Mouse (Mus musculus) CH12.LX (cell line): ENCODE results near the gene Nectin3. TPM values are rescaled to one million over a fixed set of nuclear protein-coding genes. Genes with fewer than 3 reads are reported as not detected.

Source experiments
- DNase-seq: peaks from one replicate; pipeline ENCODE4 v3.0.0-alpha.2; 2013; ENCODE audit errors: extremely low read depth
- H3K27ac ChIP-seq: 2 replicates; pipeline ENCODE4 v1.5.1; 2012; ENCODE audit warnings: low read depth, mild to moderate bottlenecking, control low read depth, moderate library complexity; ENCODE audit not compliant: insufficient read depth
- H3K27me3 ChIP-seq: replicated peaks from 2 replicates; pipeline ENCODE3; 2012; ENCODE audit warnings: inconsistent platforms
- H3K36me3 ChIP-seq, 2 experiments: replicated peaks in 1 of 2; 2 replicates each; pipeline versions ENCODE3 to v1.6.1; 2012; ENCODE audit warnings: inconsistent platforms in 1 of 2, low read length in 1 of 2, mild to moderate bottlenecking in 1 of 2, mixed read lengths in 1 of 2, moderate library complexity in 1 of 2; ENCODE audit not compliant: control insufficient read depth in 1 of 2, insufficient read depth in 1 of 2
- H3K4me1 ChIP-seq, 2 experiments: 2 replicates each; pipeline ENCODE4 v1.6.1; 2012; ENCODE audit warnings: inconsistent platforms in 1 of 2, moderate library complexity in 1 of 2; ENCODE audit not compliant: insufficient read depth in 2 of 2, control insufficient read depth in 1 of 2
- H3K4me2 ChIP-seq: 2 replicates; pipeline ENCODE4 v1.6.1; 2012; ENCODE audit warnings: low read depth, mild to moderate bottlenecking, control low read depth; ENCODE audit not compliant: poor library complexity, insufficient read depth, severe bottlenecking
- H3K4me3 ChIP-seq, 3 experiments: fragments of 150-350 bp in 1 of 3; sonication (generic) in 1 of 3; replicated peaks in 1 of 3; 2 replicates each; pipeline versions ENCODE3 to v1.5.1; 2011 to 2012; ENCODE audit warnings: low read depth in 2 of 3, low read length in 2 of 3, mild to moderate bottlenecking in 2 of 3, moderate library complexity in 2 of 3, control low read depth in 1 of 3, improper control_type of control experiment in 1 of 3, inconsistent platforms in 1 of 3, mixed read lengths in 1 of 3; ENCODE audit not compliant: poor library complexity in 1 of 3
- H3K79me2 ChIP-seq: replicated peaks from 2 replicates; pipeline ENCODE4 v1.6.1; 2012; ENCODE audit warnings: mild to moderate bottlenecking, moderate library complexity; ENCODE audit not compliant: control insufficient read depth, poor library complexity, insufficient read depth, severe bottlenecking; ENCODE audit errors: extremely low read depth
- H3K9ac ChIP-seq: 2 replicates; pipeline ENCODE4 v1.6.1; 2012; ENCODE audit warnings: low read depth, mild to moderate bottlenecking, control low read depth, moderate library complexity; ENCODE audit not compliant: insufficient read depth
- H3K9me3 ChIP-seq: replicated peaks from 2 replicates; pipeline ENCODE3; 2012; ENCODE audit warnings: low read length, inconsistent platforms, mixed read lengths
- CHD2 ChIP-seq: IDR thresholded peaks from 2 replicates; pipeline ENCODE4 v1.6.1; 2011; ENCODE audit warnings: low read length, improper control_type of control experiment
- CTCF ChIP-seq, 2 experiments: IDR thresholded peaks in 1 of 2; conservative IDR thresholded peaks in 1 of 2; 2 replicates each; pipeline ENCODE4 v1.5.1; 2011 to 2012; ENCODE audit warnings: low read depth in 2 of 2, low read length in 2 of 2, improper control_type of control experiment in 1 of 2, inconsistent platforms in 1 of 2, mild to moderate bottlenecking in 1 of 2, moderate library complexity in 1 of 2
- E2F4 ChIP-seq: IDR thresholded peaks from 2 replicates; pipeline ENCODE4 v1.6.1; 2011; ENCODE audit warnings: low read depth, low read length, improper control_type of control experiment; ENCODE audit not compliant: insufficient replicate concordance
- ELF1 ChIP-seq: IDR thresholded peaks from 2 replicates; pipeline ENCODE4 v1.6.1; 2014; ENCODE audit warnings: low read depth, mild to moderate bottlenecking, inconsistent platforms, low read length, improper control_type of control experiment
- HCFC1 ChIP-seq: IDR thresholded peaks from 2 replicates; pipeline ENCODE4 v1.6.1; 2012; ENCODE audit warnings: low read depth, mild to moderate bottlenecking, inconsistent platforms, low read length, improper control_type of control experiment
- IRF4 ChIP-seq: IDR thresholded peaks from 2 replicates; pipeline ENCODE4 v1.6.1; 2014; ENCODE audit warnings: low read depth, mild to moderate bottlenecking, inconsistent platforms, low read length, improper control_type of control experiment
- MAZ ChIP-seq: IDR thresholded peaks from 2 replicates; pipeline ENCODE4 v1.6.1; 2012; ENCODE audit warnings: low read depth, mild to moderate bottlenecking, inconsistent platforms, low read length, improper control_type of control experiment, moderate library complexity
- MXI1 ChIP-seq: IDR thresholded peaks from 2 replicates; pipeline ENCODE4 v1.6.1; 2011; ENCODE audit warnings: mild to moderate bottlenecking, low read depth, low read length, improper control_type of control experiment
- NELFE ChIP-seq: IDR thresholded peaks from 2 replicates; pipeline ENCODE4 v1.6.1; 2011; ENCODE audit warnings: low read depth, low read length, improper control_type of control experiment
- POLR2AphosphoS2 ChIP-seq: IDR thresholded peaks from 2 replicates; pipeline ENCODE4 v1.6.1; 2011; ENCODE audit warnings: low read depth, low read length, improper control_type of control experiment
- SIN3A ChIP-seq: IDR thresholded peaks from 2 replicates; pipeline ENCODE4 v1.6.1; 2012; ENCODE audit warnings: low read length, improper control_type of control experiment, inconsistent platforms
- UBTF ChIP-seq: IDR thresholded peaks from 2 replicates; pipeline ENCODE4 v1.6.1; 2012; ENCODE audit warnings: low read depth, mild to moderate bottlenecking, inconsistent platforms, low read length, improper control_type of control experiment, moderate library complexity
- ZMIZ1 ChIP-seq: IDR thresholded peaks from 2 replicates; pipeline ENCODE4 v1.6.1; 2012; ENCODE audit warnings: low read depth, mild to moderate bottlenecking, inconsistent platforms, low read length, improper control_type of control experiment
- dilution Hi-C: fragments of 300-500 bp; cut with MboI; formaldehyde crosslinking; loops from 2 replicates; pipeline ENCODE4 v1.14.3; 2020; ENCODE audit warnings: low sequenced_read_pairs; ENCODE audit not compliant: extremely low pct_unique_long_range_greater_than_20kb, extremely low pct_ligation_motif_present
- in situ Hi-C: fragments of 300-500 bp; cut with MboI; formaldehyde crosslinking; loops from 3 replicates; pipeline ENCODE4 v1.14.3; 2019; ENCODE audit warnings: low sequenced_read_pairs, low pct_ligation_motif_present, low pct_unique_long_range_greater_than_20kb, mixed read lengths
- polyA plus RNA-seq: library from polyadenylated mRNA; unstranded; fragments of >175 nt; gene quantifications from 2 replicates; pipeline ENCODE4 v1.2.1, GENCODE M21; 2012; ENCODE audit warnings: low read depth; ENCODE audit not compliant: insufficient read length
- total RNA-seq, 2 experiments: library from RNA; depleted of rRNA; stranded (reverse); fragments of 300-350 nt in 1 of 2; fragments of >200 nt in 1 of 2; gene quantifications; 2 replicates each; pipeline ENCODE4 v1.2.3; 2012 to 2014

The Nectin3 gene
- total and polyA plus RNA-seq, 3 experiments: not detected

DNA sequence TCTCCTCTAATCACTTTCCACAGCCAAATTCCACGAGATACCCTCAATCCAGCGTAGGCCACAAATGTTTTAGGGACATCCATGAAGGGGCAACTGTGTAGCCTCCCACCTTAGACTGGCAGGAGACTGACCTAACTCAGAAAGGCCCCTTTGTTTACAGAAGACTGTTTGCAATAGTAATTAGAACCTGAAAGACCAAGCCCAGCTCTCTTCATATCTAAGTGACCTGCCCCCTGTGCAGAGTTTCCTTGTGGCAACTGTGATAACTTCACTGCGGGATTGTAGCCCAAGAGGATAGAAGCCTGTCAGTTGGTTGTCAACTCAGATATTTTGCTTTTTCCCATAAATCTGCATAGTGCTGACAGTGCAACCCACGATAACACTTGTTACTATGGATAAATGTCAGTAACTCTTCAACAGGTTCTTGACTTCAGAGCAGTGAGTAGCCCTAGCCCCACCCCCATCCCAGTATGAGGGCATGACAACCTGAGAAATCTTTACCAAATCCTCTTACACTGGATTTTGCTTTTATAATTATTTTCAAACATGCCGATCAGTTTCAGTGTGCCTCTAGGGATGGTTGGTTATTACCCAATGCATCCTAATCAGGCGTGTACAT, 108.8 kb downstream of the Nectin3 start:
- H3K79me2 ChIP-seq: no peaks in the 10 kb centered on the region
- in situ Hi-C loops: no loop called here

DNA sequence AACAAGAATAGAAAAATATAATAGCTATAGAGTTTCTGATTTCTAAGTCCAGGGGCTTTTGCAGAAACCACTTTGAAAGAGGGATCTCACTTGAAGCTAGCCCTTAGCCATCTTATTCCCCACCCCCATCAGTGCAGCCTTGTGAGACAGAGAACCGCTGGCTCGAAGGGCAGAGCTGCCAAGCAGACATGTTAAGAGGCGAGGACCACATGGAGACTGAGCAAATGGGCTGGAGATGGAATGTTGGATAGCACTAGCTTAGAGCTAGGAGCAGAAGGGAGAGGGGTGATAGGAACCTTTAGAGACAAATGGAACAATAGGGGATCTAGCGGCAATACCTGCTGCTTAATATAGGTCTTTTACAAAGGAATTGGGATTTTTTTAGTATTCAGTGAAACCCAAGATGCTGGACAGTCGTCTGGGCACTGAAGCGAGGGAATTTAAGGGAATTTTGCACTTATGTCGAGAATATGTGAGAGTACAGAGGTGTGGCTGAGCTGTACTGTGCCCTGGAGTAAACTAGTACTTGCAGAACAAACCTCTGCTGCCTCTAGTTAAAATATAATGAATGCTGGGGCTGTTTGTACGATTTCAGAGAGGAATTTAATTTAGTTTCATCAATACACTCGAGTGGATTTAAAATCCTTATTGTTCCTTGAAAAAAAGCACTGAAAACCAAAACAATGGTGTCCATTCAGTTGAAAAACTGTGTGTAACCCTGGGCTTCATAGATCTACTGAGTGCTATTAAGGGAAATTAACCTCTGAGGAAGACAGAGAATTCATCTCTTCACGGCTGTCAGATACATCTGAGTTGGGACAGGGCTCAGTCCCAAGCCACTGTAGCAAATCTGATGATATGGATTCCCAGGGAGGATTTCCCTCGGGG, 109.6 kb downstream of the Nectin3 start:
- H3K36me3 ChIP-seq: no peaks in the 10 kb centered on the region
- H3K4me3 ChIP-seq: no peak overlapping the region
- no peak for DNase-seq
- no peak overlapping the region for H3K4me2 ChIP-seq
- dilution Hi-C loops (no loop called here), in situ Hi-C loops (no loop called here)
- H3K27me3 ChIP-seq: no peaks in the 10 kb centered on the region
- no peak for TF ChIP-seq CTCF (conservative IDR thresholded peaks at IDR 0.05 in 1 of 2, IDR thresholded peaks at IDR 0.05 in 1 of 2; ENCODE audit: low read depth in 2 of 2, low read length in 2 of 2)
- no peaks in the 10 kb centered on the region for H3K79me2 ChIP-seq
- H3K4me1 ChIP-seq: no peaks in the 10 kb centered on the region
- peaks cover 67% of the 10 kb centered on the region for H3K9me3 ChIP-seq
- no peak overlapping the region for H3K9ac ChIP-seq
- no peak overlapping the region for H3K27ac ChIP-seq

More for the DNA sequence above, 108.8 kb downstream of the Nectin3 start:
- Histone ChIP-seq H3K9me3 (peaks cover 66% of the 10 kb centered on the region), H3K36me3 (no peaks in the 10 kb centered on the region), H3K4me1 (no peaks in the 10 kb centered on the region), H3K4me2 (no peak overlapping the region), H3K4me3 (no peak overlapping the region), H3K27me3 (no peaks in the 10 kb centered on the region), H3K27ac (no peak overlapping the region), H3K9ac (no peak overlapping the region)
- DNase-seq: no peak
- dilution Hi-C loops: no loop called here
- TF ChIP-seq MAZ: no peak
- TF ChIP-seq ELF1: no peak
- no peak for TF ChIP-seq MXI1
- TF ChIP-seq HCFC1: no peak
- TF ChIP-seq POLR2AphosphoS2: no peak
- TF ChIP-seq SIN3A: no peak
- no peak for TF ChIP-seq CHD2
- TF ChIP-seq UBTF: no peak
- no peak for TF ChIP-seq ZMIZ1
- no peak for TF ChIP-seq IRF4
- no peak for TF ChIP-seq NELFE
- no peak for TF ChIP-seq E2F4
